Mouse (Mus musculus): ENCODE measurements around the gene Sox21.

Sox21 gene

GRCm38 (mm10) chr14:118225061-118225743 is 11.6 kb downstream of the Sox21 start:
- no peak for DNase-seq (ENCODE audit: low read depth)

GRCm38 (mm10) chr14:118220885-118221284 is 15.9 kb downstream of the Sox21 start:
- DNase-seq (ENCODE audit: low read depth), result peak; percentile 39

- no peak for DNase-seq (ENCODE audit: low read depth)
Measured at GRCm38 (mm10) chr14:118216826-118217225, 20.0 kb downstream of the Sox21 start.

- DNase-seq (ENCODE audit: low read depth), result no peak
Measured at GRCm38 (mm10) chr14:118212188-118212804, 24.5 kb downstream of the Sox21 start.

GRCm38 (mm10) chr14:118209642-118210041 is 27.2 kb downstream of the Sox21 start:
- no peak for DNase-seq (ENCODE audit: low read depth)

- peak; percentile 29 for DNase-seq (ENCODE audit: low read depth)
Measured at GRCm38 (mm10) chr14:118207347-118207746, 29.5 kb downstream of the Sox21 start.

GRCm38 (mm10) chr14:118203031-118203430 is 33.8 kb downstream of the Sox21 start:
- peak; percentile 51 for DNase-seq (ENCODE audit: low read depth)

- DNase-seq (ENCODE audit: low read depth), result no peak
Measured at GRCm38 (mm10) chr14:118202006-118202405, 34.8 kb downstream of the Sox21 start.

- DNase-seq (ENCODE audit: low read depth), result no peak
Measured at GRCm38 (mm10) chr14:118200731-118201130, 36.1 kb downstream of the Sox21 start.

- no peak for DNase-seq (ENCODE audit: low read depth)
Measured at GRCm38 (mm10) chr14:118197063-118197462, 39.8 kb downstream of the Sox21 start.

GRCm38 (mm10) chr14:118194219-118194914 is 42.5 kb downstream of the Sox21 start:
- DNase-seq (ENCODE audit: low read depth), result no peak

GRCm38 (mm10) chr14:118193663-118194062 is 43.2 kb downstream of the Sox21 start:
- no peak for DNase-seq (ENCODE audit: low read depth)

- no peak for DNase-seq (ENCODE audit: low read depth)
Measured at GRCm38 (mm10) chr14:118193001-118193628, 43.7 kb downstream of the Sox21 start.

- DNase-seq (ENCODE audit: low read depth), result no peak
Measured at GRCm38 (mm10) chr14:118191442-118191841, 45.4 kb downstream of the Sox21 start.
